Mouse (Mus musculus) limb, embryonic 10.5 days (tissue): ENCODE data around the gene Erich3. TPM values are rescaled to one million over a fixed set of nuclear protein-coding genes. Genes with fewer than 3 reads are reported as not detected.

ENCODE experiments used
- DNase-seq: peaks from one replicate; pipeline ENCODE4 v3.0.0-alpha.2; 2017; ENCODE audit warnings: low spot score
- H3K27ac ChIP-seq: fragments of 300-500 bp; sonication (generic); 2 replicates; pipeline ENCODE4 v1.5.1; 2016; ENCODE audit warnings: mild to moderate bottlenecking
- H3K27me3 ChIP-seq: fragments of 300-500 bp; sonication (generic); 2 replicates; pipeline ENCODE4 v1.6.1; 2016; ENCODE audit warnings: low read depth, mild to moderate bottlenecking; ENCODE audit not compliant: poor library complexity, severe bottlenecking
- H3K36me3 ChIP-seq: fragments of 300-500 bp; sonication (generic); 2 replicates; pipeline ENCODE4 v1.6.1; 2016; ENCODE audit warnings: mild to moderate bottlenecking, moderate library complexity
- H3K4me1 ChIP-seq: fragments of 300-500 bp; sonication (generic); 2 replicates; pipeline ENCODE4 v1.6.1; 2016
- H3K4me3 ChIP-seq: fragments of 300-500 bp; sonication (generic); 2 replicates; pipeline ENCODE4 v1.5.1; 2016; ENCODE audit warnings: mild to moderate bottlenecking, moderate library complexity
- H3K9me3 ChIP-seq: fragments of 300-500 bp; sonication (generic); replicated peaks from 2 replicates; pipeline ENCODE4 v1.6.1; 2016; ENCODE audit warnings: mild to moderate bottlenecking
- WGBS: fragments of 180-500 bp; shearing (Covaris S2); methylation state at CpG from one replicate; pipeline ENCODE4 v1.1.7; 2016; 5-methylcytosine and 5-hydroxymethylcytosine counted together
- polyA plus RNA-seq: library from polyadenylated mRNA; unstranded; fragments of >200 nt; fragmentation: Nextera tagmentation; extraction: Ambion mirVana; gene quantifications from 2 replicates; pipeline ENCODE4 v1.2.1, GENCODE M21; 2016

Gene Erich3
- polyA plus RNA-seq, 1 experiment from 2014 or later, result 0.09 TPM

GRCm38 (mm10) chr3:154653454-154653853 is 10.2 kb upstream of the Erich3 start:
- Histone ChIP-seq H3K4me1 (peaks cover 20% of the 10 kb centered on the region), H3K27ac (no peak overlapping the region), H3K36me3 (no peaks in the 10 kb centered on the region), H3K27me3 (peaks cover 37% of the 10 kb centered on the region), H3K9me3 (no peaks in the 10 kb centered on the region), H3K4me3 (no peak overlapping the region)
- WGBS, result 69% methylated on average over 5 of the region's 5 CpGs
- DNase-seq, result no peak

DNA sequence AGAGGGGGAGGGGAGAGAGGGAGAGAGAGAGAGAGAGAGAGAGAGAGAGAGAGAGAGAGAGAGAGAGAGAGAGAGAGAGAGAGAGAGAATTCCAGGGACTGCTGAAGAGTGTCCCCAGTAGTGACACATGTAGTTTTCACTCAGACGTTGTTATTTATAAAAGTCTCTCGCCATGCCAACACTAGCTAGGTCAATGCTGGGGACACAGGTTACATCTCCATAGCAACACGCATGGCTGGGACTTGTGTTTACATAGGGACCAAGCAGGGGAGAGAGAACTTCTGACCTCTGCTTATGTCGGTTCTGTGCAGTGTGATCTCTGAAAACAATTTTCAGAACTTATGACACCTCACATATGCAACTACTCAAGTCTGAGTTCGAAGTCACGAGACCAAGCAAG is 9.4 kb upstream of the Erich3 start:
- H3K4me1 ChIP-seq, result peaks cover 18% of the 10 kb centered on the region
- H3K9me3 ChIP-seq, result no peaks in the 10 kb centered on the region
- WGBS, result 73% methylated on average over 6 of the region's 6 CpGs
- H3K4me3 ChIP-seq, result no peak overlapping the region
- no peak overlapping the region for H3K27ac ChIP-seq
- DNase-seq, result no peak
- peaks cover 33% of the 10 kb centered on the region for H3K27me3 ChIP-seq
- H3K36me3 ChIP-seq, result no peaks in the 10 kb centered on the region

DNA sequence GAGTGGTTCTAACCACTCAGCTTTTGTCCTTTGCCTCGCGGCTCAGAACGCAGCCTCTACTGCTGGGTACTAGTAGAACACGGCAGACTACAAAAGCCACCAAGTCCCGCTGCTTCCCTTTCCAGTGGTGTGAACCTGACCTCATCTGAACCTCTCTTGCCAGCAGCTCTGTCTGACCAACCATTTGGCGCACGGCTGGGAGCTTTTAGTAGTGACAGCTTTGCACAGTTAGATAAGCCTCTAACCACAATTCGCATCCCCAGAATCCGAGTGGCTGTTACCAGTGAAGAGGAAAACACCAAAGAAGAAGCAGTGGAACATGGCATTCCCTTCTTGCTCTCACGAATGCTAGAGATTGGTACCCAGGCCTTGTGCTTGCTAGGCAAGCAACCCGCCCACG is 8.8 kb upstream of the Erich3 start:
- H3K27ac ChIP-seq, result no peak overlapping the region
- H3K4me3 ChIP-seq, result no peak overlapping the region
- no peak for DNase-seq
- H3K9me3 ChIP-seq, result no peaks in the 10 kb centered on the region
- H3K27me3 ChIP-seq, result peaks cover 33% of the 10 kb centered on the region
- 78% methylated on average over 12 of the region's 12 CpGs for WGBS
- no peaks in the 10 kb centered on the region for H3K36me3 ChIP-seq
- peaks cover 11% of the 10 kb centered on the region for H3K4me1 ChIP-seq

- 91% methylated on average over 5 of the region's 5 CpGs for WGBS
- H3K27ac ChIP-seq, result no peak overlapping the region
- DNase-seq, result no peak
- peaks cover 32% of the 10 kb centered on the region for H3K27me3 ChIP-seq
- no peaks in the 10 kb centered on the region for H3K9me3 ChIP-seq
- 0 out of 2 replicates have a peak, but pooled peaks cover 9% of the 10 kb centered on the region for H3K4me1 ChIP-seq
- H3K4me3 ChIP-seq, result no peak overlapping the region
- H3K36me3 ChIP-seq, result no peaks in the 10 kb centered on the region
Measured at GRCm38 (mm10) chr3:154655711-154656110, 7.9 kb upstream of the Erich3 start.

DNA sequence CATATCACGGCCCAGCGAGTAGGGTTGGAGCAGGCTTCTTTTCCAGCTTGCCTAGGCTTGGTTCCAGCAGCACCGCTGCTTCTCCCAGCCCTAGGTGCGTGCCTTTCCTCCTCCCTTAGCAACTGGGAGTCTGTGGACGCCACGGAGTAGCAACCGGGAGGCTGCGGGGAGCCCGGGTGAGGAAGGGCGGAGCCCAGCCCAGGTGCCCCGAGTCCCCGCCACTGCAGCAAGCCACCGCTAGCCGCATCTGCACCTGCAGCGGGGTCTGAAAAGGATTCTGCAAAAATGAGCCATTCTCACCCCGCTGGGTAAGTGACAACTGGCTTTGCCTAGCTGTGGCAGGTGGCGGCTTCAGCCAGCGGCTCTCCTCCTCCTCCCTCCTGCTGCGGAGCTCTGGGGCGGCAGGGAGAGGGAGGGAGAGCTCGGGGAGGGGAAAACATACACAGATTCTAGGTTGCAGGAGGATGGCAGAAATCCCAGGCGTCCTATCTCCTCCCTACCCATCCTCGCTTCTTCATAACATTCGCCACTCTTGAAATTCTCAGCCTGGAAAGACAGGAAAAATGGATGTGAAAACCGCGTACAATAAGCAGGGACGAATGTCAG is 420 bp downstream of the Erich3 start:
- Histone ChIP-seq H3K4me1 (peaks cover 19% of the 10 kb centered on the region), H3K36me3 (no peaks in the 10 kb centered on the region), H3K27me3 (peaks cover 52% of the 10 kb centered on the region), H3K4me3 (peak overlapping the region; percentile 41), H3K27ac (no peak overlapping the region), H3K9me3 (no peaks in the 10 kb centered on the region)
- WGBS, result 4% methylated on average over 26 of the region's 27 CpGs
- peak; percentile 59 for DNase-seq

DNA sequence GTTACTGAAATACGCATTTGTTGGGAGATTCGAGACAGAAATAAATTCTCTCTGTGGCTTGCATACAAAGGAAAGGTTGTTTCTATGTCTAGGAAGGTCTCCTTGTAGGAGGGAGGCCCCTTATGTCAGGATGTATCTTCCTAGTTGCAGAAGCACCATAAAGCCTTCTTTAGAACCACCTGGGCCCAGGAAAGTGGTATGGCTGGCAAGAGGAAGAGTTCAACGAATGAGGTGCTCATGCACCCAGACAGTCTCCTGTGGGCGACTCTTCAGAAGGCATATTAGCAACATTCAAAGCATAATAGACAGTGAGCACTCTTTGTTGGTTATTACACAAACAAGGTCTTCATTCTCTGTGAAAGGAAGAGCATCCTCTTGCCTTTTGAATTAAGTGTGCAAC is 977 bp downstream of the Erich3 start:
- H3K4me1 ChIP-seq, result peaks cover 19% of the 10 kb centered on the region
- DNase-seq, result no peak
- peaks cover 52% of the 10 kb centered on the region for H3K27me3 ChIP-seq
- 32% methylated on average over 4 of the region's 4 CpGs for WGBS
- no peak overlapping the region for H3K4me3 ChIP-seq
- no peak overlapping the region for H3K27ac ChIP-seq
- no peaks in the 10 kb centered on the region for H3K9me3 ChIP-seq
- no peaks in the 10 kb centered on the region for H3K36me3 ChIP-seq

- WGBS, result 92% methylated on average over 3 of the region's 3 CpGs
- H3K9me3 ChIP-seq, result no peaks in the 10 kb centered on the region
- no peak overlapping the region for H3K27ac ChIP-seq
- peaks cover 28% of the 10 kb centered on the region for H3K27me3 ChIP-seq
- DNase-seq, result no peak
- no peaks in the 10 kb centered on the region for H3K36me3 ChIP-seq
- H3K4me3 ChIP-seq, result no peak overlapping the region
- H3K4me1 ChIP-seq, result peaks cover 19% of the 10 kb centered on the region
Measured at GRCm38 (mm10) chr3:154668485-154668884, 4.8 kb downstream of the Erich3 start.

DNA sequence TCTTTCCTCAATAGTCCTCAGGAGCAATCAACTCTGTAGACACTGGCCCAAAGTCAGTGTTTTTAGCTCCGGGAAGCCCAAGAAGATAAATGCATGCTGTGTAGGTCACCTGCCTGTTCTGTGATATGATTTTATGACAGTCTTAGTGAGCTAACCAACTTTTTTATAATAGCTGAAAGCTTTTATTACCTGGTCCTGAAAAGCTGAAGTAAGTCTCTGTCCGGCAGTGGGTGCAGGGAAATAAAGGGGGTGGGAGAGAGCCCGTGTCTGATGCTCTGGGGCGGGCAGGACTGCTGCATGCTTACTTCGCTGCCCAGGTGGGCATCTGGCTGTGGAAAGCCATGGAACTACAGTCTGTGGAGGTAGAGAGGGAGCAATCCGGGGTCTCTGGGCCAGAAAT is 6.9 kb downstream of the Erich3 start:
- Histone ChIP-seq H3K4me1 (peaks cover 15% of the 10 kb centered on the region), H3K27me3 (peaks cover 8% of the 10 kb centered on the region), H3K4me3 (no peak overlapping the region), H3K36me3 (no peaks in the 10 kb centered on the region), H3K27ac (no peak overlapping the region), H3K9me3 (no peaks in the 10 kb centered on the region)
- DNase-seq, result no peak
- 93% methylated on average over 6 of the region's 6 CpGs for WGBS

DNA sequence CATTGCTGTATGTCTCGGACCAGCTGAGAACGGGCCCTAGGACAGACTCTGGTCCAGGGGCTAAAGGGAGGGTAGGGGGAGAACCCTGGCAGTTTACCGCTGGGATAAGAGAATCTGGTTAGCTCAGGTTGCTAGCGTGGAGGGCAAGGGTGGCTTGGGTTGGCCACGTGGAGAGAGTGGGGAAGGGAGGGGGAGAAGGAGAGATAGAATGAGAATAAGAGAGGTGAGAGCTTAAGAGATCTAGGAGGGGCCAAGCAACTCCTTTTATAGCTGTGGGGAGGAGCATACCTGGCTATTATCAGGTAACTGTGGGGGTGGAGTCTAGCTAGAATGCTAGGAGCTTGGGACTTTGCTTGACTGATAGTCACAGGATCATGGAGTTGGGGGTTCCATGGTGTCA is 7.4 kb downstream of the Erich3 start:
- H3K4me3 ChIP-seq, result no peak overlapping the region
- peaks cover 15% of the 10 kb centered on the region for H3K4me1 ChIP-seq
- H3K27me3 ChIP-seq, result peaks cover 3% of the 10 kb centered on the region; the same call in 1 of the 2 replicates
- DNase-seq, result no peak
- H3K27ac ChIP-seq, result no peak overlapping the region
- H3K9me3 ChIP-seq, result no peaks in the 10 kb centered on the region
- no peaks in the 10 kb centered on the region for H3K36me3 ChIP-seq
- WGBS, result 66% methylated on average over 5 of the region's 5 CpGs

DNA sequence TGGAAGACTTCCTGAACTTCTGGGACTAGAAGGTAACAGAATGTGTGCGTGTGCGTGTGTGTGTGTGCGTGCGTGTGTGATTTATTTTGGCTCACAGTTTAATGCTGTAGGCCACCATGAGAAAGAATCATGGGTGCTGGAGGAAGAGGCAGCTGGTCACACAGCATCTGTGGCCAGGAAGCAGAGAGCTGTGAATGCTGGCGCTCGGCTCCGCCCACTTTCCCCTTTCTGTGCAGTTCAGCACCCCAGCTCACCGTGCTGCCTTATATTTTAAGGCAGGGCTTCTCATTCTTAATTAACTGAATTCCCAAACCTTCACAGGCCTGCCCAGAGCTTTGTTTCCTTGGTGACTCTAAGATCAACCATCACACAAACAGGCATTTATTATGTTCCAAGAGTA is 9.7 kb downstream of the Erich3 start:
- no peak for DNase-seq
- Histone ChIP-seq H3K36me3 (no peaks in the 10 kb centered on the region), H3K27ac (no peak overlapping the region), H3K4me3 (no peak overlapping the region), H3K9me3 (no peaks in the 10 kb centered on the region), H3K4me1 (peaks cover 13% of the 10 kb centered on the region), H3K27me3 (no peaks in the 10 kb centered on the region)
- 65% methylated on average over 8 of the region's 8 CpGs for WGBS

DNA sequence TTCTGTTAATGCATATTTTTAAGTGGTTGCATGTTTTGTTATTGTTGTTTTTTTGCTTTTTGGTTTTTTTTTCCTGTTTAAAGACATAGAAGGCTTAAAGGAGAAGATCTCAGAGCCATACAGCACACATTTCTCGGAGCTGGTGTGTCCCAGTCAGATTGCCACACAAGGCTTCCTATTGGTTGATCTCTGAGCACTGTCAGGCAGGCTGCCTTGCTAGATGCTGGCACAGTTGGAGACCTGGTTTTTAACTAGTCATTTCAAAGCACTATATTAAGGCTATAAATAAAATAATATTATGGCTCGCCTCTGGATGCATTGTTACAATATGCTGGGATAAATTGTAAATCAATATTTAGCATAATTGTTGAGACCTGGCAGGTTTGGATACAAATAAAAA is 18.9 kb downstream of the Erich3 start:
- no peaks in the 10 kb centered on the region for H3K27me3 ChIP-seq
- DNase-seq, result no peak
- H3K4me3 ChIP-seq, result no peak overlapping the region
- H3K4me1 ChIP-seq, result 0 out of 2 replicates have a peak, but pooled peaks cover 3% of the 10 kb centered on the region
- no peaks in the 10 kb centered on the region for H3K36me3 ChIP-seq
- H3K27ac ChIP-seq, result no peak overlapping the region
- 77% methylated on average over 2 of the region's 2 CpGs for whole genome bisulfite sequencing
- H3K9me3 ChIP-seq, result no peaks in the 10 kb centered on the region

GRCm38 (mm10) chr3:154683667-154684066 is 20.0 kb downstream of the Erich3 start:
- no peak overlapping the region for H3K4me3 ChIP-seq
- no peaks in the 10 kb centered on the region for H3K27me3 ChIP-seq
- no peak for DNase-seq
- WGBS, result 86% methylated on average over 2 of the region's 2 CpGs
- no peaks in the 10 kb centered on the region for H3K36me3 ChIP-seq
- H3K27ac ChIP-seq, result no peak overlapping the region
- no peaks in the 10 kb centered on the region for H3K4me1 ChIP-seq
- no peaks in the 10 kb centered on the region for H3K9me3 ChIP-seq

DNA sequence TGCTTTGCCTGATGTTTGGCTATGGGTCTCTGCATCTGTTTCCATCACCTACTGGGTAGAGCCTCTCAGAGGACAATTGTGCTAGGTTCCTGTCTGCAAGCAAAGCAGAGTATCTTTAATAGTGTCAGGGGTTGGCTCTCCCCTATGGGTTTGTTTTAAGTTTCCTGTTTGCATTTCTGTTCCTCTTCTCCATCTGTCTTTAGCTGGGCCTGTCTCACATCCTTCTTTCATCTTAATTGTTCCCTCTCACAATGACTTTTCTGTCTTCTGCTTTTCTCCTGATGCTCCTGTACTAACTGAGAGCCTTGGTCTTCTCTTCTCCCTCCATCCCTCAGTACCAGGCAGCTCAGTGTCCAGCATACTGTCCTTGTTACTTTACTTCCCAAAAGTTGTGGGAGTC is 26.6 kb downstream of the Erich3 start:
- H3K4me1 ChIP-seq, result peaks cover 11% of the 10 kb centered on the region
- H3K9me3 ChIP-seq, result no peaks in the 10 kb centered on the region
- no peak overlapping the region for H3K27ac ChIP-seq
- 0 out of 2 replicates have a peak, but pooled peaks cover 5% of the 10 kb centered on the region for H3K27me3 ChIP-seq
- no peaks in the 10 kb centered on the region for H3K36me3 ChIP-seq
- DNase-seq, result no peak
- no peak overlapping the region for H3K4me3 ChIP-seq
